Mouse (Mus musculus): Measurements from ENCODE around the gene Fbxl21. TPM values are rescaled to one million over a fixed set of nuclear protein-coding genes. Genes with fewer than 3 reads are reported as not detected.

Gene Fbxl21
- polyA plus RNA-seq, 1 experiment from 2014 or later, result 1.2 TPM

DNA sequence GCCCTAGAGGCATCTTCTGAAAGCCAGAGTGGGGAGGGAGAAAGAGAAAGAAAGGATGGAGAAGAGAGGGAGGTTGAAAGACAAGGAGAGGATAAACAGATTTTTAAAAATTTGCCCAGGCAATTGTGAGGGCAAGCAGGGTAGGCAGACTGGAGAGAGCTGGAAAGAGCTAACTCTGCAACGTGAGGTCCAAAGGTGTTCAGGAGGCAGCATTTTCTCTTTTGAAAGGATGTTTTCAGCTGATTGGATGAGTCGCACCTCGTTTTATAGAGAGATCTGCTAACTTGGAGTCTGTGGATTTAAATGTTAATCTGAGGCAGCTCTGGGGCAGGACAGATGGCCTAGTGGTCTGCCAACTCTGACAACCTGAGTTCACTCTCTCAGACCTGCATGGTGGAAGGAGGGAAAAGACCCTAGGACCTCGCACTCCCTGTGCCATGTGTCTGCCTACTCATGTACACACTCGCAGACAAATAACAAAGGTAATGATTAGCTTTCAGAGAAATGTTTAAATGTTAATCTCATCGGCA is 37.6 kb downstream of the Fbxl21 start:
- no peak overlapping the region for H3K4me2 ChIP-seq (ENCODE audit: low read depth, low read length)
- H3K27ac ChIP-seq (ENCODE audit: low read length), result no peak overlapping the region
- no peaks in the 10 kb centered on the region for H3K27me3 ChIP-seq (ENCODE audit: control insufficient read depth, insufficient read depth, low read depth, low read length)
- no peaks in the 10 kb centered on the region; the same call in 1 of the 2 replicates for H3K4me1 ChIP-seq (replicated peaks; ENCODE audit: control insufficient read depth, insufficient read depth, low read length)
- 78% methylated on average over 6 of the region's 6 CpGs for WGBS
- no peak overlapping the region for H3K4me3 ChIP-seq (ENCODE audit: low read length)
- H3K9ac ChIP-seq (ENCODE audit: low read length), result no peak overlapping the region
- no peaks in the 10 kb centered on the region for H3K36me3 ChIP-seq (ENCODE audit: control insufficient read depth, insufficient read depth, low read length)
- ATAC-seq (ENCODE audit: low read depth), result no peak
- H3K9me3 ChIP-seq (ENCODE audit: control insufficient read depth, low read length), result no peaks in the 10 kb centered on the region

DNA sequence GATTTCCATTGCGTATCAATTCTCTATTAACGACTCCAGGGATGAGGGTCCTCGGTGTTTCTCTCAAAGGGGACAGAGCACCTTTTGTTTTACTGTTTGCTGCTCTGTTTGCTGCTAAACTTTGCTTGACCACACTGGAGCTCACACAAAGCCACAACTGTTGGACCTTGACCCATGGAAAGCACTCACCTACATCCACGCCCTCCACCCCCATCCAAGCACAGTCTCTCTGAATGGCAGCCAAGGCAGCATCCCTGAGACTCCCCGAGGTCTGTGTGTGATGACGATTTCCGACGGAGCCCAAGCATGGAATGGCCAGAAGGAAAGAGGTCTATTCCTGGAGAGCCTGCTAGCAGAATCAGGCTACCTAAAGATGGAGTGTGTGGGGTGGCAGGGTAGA is 38.9 kb downstream of the Fbxl21 start:
- no peak overlapping the region for H3K4me3 ChIP-seq (ENCODE audit: low read length)
- no peak for ATAC-seq (ENCODE audit: low read depth)
- H3K36me3 ChIP-seq (ENCODE audit: control insufficient read depth, insufficient read depth, low read length), result no peaks in the 10 kb centered on the region
- H3K4me1 ChIP-seq (replicated peaks; ENCODE audit: control insufficient read depth, insufficient read depth, low read length), result no peaks in the 10 kb centered on the region; the same call in 1 of the 2 replicates
- no peak overlapping the region for H3K4me2 ChIP-seq (ENCODE audit: low read depth, low read length)
- 68% methylated on average over 8 of the region's 8 CpGs for WGBS
- no peaks in the 10 kb centered on the region for H3K9me3 ChIP-seq (ENCODE audit: control insufficient read depth, low read length)
- H3K9ac ChIP-seq (ENCODE audit: low read length), result no peak overlapping the region
- no peak overlapping the region for H3K27ac ChIP-seq (ENCODE audit: low read length)
- H3K27me3 ChIP-seq (ENCODE audit: control insufficient read depth, insufficient read depth, low read depth, low read length), result no peaks in the 10 kb centered on the region

DNA sequence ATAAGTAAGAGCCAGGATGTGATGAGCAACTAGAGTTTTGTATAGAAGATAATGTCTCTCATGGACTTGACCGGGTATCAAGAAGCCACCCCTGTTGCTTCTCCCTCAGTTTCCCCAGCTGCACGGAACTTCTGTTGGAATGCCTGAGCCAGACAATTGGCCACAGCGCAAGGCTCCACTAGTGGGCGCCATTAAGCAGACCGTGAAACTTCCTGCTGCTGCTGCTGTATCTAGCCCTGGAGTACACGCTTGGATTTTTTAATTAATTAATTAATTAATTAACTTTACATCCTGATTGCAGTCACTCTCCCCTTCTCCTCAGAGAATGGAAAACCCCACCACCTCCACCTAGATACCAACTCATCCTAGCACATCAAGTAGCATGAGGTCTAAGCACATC is 40.8 kb downstream of the Fbxl21 start:
- 39% methylated on average over 6 of the region's 6 CpGs for WGBS
- H3K4me1 ChIP-seq (replicated peaks; ENCODE audit: control insufficient read depth, insufficient read depth, low read length), result no peaks in the 10 kb centered on the region; the same call in 1 of the 2 replicates
- ATAC-seq (ENCODE audit: low read depth), result no peak
- H3K27ac ChIP-seq (ENCODE audit: low read length), result no peak overlapping the region
- H3K9ac ChIP-seq (ENCODE audit: low read length), result no peak overlapping the region
- H3K4me2 ChIP-seq (ENCODE audit: low read depth, low read length), result no peak overlapping the region
- no peaks in the 10 kb centered on the region for H3K9me3 ChIP-seq (ENCODE audit: control insufficient read depth, low read length)
- H3K4me3 ChIP-seq (ENCODE audit: low read length), result no peak overlapping the region
- no peaks in the 10 kb centered on the region for H3K27me3 ChIP-seq (ENCODE audit: control insufficient read depth, insufficient read depth, low read depth, low read length)
- no peaks in the 10 kb centered on the region for H3K36me3 ChIP-seq (ENCODE audit: control insufficient read depth, insufficient read depth, low read length)

DNA sequence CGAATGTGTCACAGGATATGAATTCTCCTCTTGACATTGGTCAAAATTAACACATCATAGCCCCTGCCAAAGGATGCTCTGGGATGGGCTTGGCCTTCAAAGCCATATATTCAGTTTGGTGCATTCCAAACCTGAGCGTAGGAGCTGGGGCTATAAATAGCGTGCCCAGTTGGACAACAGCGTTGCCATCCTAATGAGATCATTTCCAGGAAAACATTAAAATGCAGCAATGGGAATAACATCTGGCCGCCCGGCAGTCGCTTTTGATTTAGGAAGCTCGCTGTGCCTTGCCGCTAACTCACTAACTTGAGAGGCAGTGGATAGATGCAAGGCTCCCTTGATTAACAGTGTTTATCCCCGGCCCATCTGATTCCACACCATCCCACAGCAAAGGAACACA is 44.1 kb downstream of the Fbxl21 start:
- ATAC-seq (ENCODE audit: low read depth), result no peak
- H3K4me1 ChIP-seq (replicated peaks; ENCODE audit: control insufficient read depth, insufficient read depth, low read length), result no peaks in the 10 kb centered on the region; the same call in 1 of the 2 replicates
- H3K36me3 ChIP-seq (ENCODE audit: control insufficient read depth, insufficient read depth, low read length), result no peaks in the 10 kb centered on the region
- H3K4me3 ChIP-seq (ENCODE audit: low read length), result no peak overlapping the region
- no peaks in the 10 kb centered on the region for H3K9me3 ChIP-seq (ENCODE audit: control insufficient read depth, low read length)
- H3K27me3 ChIP-seq (ENCODE audit: control insufficient read depth, insufficient read depth, low read depth, low read length), result no peaks in the 10 kb centered on the region
- H3K27ac ChIP-seq (ENCODE audit: low read length), result peak overlapping the region; percentile 43; the same call in 1 of the 2 replicates
- no peak overlapping the region for H3K4me2 ChIP-seq (ENCODE audit: low read depth, low read length)
- H3K9ac ChIP-seq (ENCODE audit: low read length), result no peak overlapping the region
- WGBS, result 59% methylated on average over 10 of the region's 10 CpGs

DNA sequence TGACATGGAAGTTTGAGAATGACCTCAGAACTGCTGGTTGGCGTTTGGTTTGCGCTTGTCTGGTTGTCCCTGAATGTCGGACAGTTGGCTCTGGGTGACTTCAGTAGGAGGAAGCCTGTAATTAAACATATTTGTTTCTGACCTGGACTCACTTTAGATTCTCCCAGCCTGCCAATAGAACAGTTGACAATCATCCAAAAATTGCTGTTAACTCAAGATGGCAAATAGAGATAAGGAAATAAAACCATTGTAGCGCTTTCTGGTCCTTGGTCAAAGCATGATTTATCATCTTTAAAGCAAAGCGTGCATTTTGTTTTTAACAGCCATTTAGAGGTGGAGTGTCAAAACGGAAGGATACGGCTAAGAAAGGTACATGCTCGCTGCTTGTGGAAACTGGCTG is 49.4 kb downstream of the Fbxl21 start:
- no peaks in the 10 kb centered on the region for H3K36me3 ChIP-seq (ENCODE audit: control insufficient read depth, insufficient read depth, low read length)
- H3K9ac ChIP-seq (ENCODE audit: low read length), result no peak overlapping the region
- peak; percentile 32; the same call in 1 of the 2 replicates for ATAC-seq (ENCODE audit: low read depth)
- H3K4me1 ChIP-seq (replicated peaks; ENCODE audit: control insufficient read depth, insufficient read depth, low read length), result peaks cover 9% of the 10 kb centered on the region
- no peak overlapping the region for H3K27ac ChIP-seq (ENCODE audit: low read length)
- H3K4me3 ChIP-seq (ENCODE audit: low read length), result no peak overlapping the region
- WGBS, result 55% methylated on average over 8 of the region's 8 CpGs
- H3K9me3 ChIP-seq (ENCODE audit: control insufficient read depth, low read length), result no peaks in the 10 kb centered on the region
- H3K4me2 ChIP-seq (ENCODE audit: low read depth, low read length), result no peak overlapping the region
- no peaks in the 10 kb centered on the region for H3K27me3 ChIP-seq (ENCODE audit: control insufficient read depth, insufficient read depth, low read depth, low read length)

DNA sequence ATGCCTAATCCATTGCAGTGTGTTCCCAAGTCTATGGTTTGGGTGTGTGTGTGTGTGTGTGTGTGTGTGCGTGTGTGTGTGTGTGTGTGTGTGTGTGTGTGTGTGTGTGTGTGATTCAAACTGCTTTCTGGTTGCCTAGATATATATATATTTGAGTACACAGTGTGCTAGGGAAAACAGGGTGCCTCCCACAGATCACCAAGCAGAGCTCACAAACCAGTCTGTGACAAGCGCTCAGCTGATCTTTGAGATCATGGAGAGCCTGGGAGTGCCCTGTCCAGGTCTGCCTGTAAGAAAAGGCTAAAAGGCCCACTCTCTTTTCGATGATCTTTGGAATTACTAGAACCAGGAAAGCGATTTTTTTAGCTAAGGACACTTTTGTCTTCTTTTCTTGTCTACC is 52.8 kb downstream of the Fbxl21 start:
- Histone ChIP-seq H3K9ac (ENCODE audit: low read length) (no peak overlapping the region), H3K4me2 (ENCODE audit: low read depth, low read length) (no peak overlapping the region), H3K27ac (ENCODE audit: low read length) (no peak overlapping the region), H3K36me3 (ENCODE audit: control insufficient read depth, insufficient read depth, low read length) (no peaks in the 10 kb centered on the region), H3K9me3 (ENCODE audit: control insufficient read depth, low read length) (no peaks in the 10 kb centered on the region), H3K4me3 (ENCODE audit: low read length) (no peak overlapping the region), H3K27me3 (ENCODE audit: control insufficient read depth, insufficient read depth, low read depth, low read length) (no peaks in the 10 kb centered on the region), H3K4me1 (replicated peaks; ENCODE audit: control insufficient read depth, insufficient read depth, low read length) (peaks cover 9% of the 10 kb centered on the region)
- 71% methylated on average over 4 of the region's 4 CpGs for WGBS
- ATAC-seq (ENCODE audit: low read depth), result no peak

DNA sequence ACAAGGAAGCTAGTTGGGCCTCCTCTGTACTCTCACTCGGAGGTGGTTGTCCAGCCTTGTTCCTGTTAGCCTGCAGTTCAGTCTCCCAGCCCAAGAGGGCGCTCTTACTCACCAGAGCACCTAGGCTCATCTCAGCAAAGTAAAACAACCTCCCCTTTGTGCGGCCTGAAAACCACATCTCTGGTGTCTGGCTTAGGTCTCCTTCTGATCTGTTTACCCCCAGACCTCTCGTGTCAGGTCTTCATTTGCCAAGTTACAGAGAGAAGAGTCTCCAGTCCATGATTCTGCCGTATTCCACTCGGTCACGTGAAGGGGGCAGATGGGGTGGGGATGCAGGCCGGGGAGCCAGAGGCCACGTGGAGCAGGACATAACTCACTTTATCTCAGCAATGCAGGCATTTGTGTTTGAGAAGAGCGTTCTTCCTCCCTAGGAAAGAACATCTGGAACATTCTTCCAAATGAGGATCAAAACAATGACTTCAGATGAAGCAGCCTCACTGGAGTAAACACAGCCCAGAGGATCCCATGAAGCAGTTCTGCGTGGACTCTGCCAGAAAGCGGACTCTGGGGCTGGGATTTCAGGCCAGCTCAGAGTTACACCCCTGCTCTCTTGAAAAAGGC is 53.5 kb downstream of the Fbxl21 start:
- WGBS, result 26% methylated on average over 12 of the region's 12 CpGs
- no peak overlapping the region for H3K4me3 ChIP-seq (ENCODE audit: low read length)
- H3K4me1 ChIP-seq (replicated peaks; ENCODE audit: control insufficient read depth, insufficient read depth, low read length), result peaks cover 9% of the 10 kb centered on the region
- peak overlapping the region; percentile 36; the same call in 1 of the 2 replicates for H3K9ac ChIP-seq (ENCODE audit: low read length)
- peak; percentile 42 for ATAC-seq (ENCODE audit: low read depth)
- H3K36me3 ChIP-seq (ENCODE audit: control insufficient read depth, insufficient read depth, low read length), result no peaks in the 10 kb centered on the region
- no peaks in the 10 kb centered on the region for H3K27me3 ChIP-seq (ENCODE audit: control insufficient read depth, insufficient read depth, low read depth, low read length)
- no peak overlapping the region for H3K4me2 ChIP-seq (ENCODE audit: low read depth, low read length)
- no peaks in the 10 kb centered on the region for H3K9me3 ChIP-seq (ENCODE audit: control insufficient read depth, low read length)
- peak overlapping the region; percentile 81 for H3K27ac ChIP-seq (ENCODE audit: low read length)

DNA sequence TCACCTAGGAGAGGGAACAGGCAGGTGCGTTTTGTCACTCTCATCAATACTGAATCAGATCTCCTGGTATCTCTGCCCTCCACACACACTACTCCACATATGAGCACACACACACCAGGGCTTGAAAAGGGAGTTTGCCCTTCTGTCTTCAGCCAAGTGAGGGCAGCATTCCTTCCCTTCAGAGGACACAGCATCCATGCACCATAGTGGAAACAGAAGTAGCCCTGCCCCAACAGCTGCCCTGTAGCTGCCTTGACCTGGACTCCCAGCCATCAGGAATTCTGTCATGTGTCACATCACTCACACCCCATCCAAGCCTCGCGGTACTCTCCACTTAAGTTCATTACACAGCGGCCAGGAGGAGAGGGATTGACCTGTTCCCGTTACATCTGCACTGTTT is 55.8 kb downstream of the Fbxl21 start:
- 55% methylated on average over 5 of the region's 5 CpGs for WGBS
- Histone ChIP-seq H3K9me3 (ENCODE audit: control insufficient read depth, low read length) (no peaks in the 10 kb centered on the region), H3K9ac (ENCODE audit: low read length) (no peak overlapping the region), H3K27ac (ENCODE audit: low read length) (no peak overlapping the region), H3K4me1 (replicated peaks; ENCODE audit: control insufficient read depth, insufficient read depth, low read length) (peaks cover 21% of the 10 kb centered on the region), H3K4me3 (ENCODE audit: low read length) (no peak overlapping the region), H3K36me3 (ENCODE audit: control insufficient read depth, insufficient read depth, low read length) (no peaks in the 10 kb centered on the region), H3K4me2 (ENCODE audit: low read depth, low read length) (no peak overlapping the region), H3K27me3 (ENCODE audit: control insufficient read depth, insufficient read depth, low read depth, low read length) (no peaks in the 10 kb centered on the region)
- no peak for ATAC-seq (ENCODE audit: low read depth)

DNA sequence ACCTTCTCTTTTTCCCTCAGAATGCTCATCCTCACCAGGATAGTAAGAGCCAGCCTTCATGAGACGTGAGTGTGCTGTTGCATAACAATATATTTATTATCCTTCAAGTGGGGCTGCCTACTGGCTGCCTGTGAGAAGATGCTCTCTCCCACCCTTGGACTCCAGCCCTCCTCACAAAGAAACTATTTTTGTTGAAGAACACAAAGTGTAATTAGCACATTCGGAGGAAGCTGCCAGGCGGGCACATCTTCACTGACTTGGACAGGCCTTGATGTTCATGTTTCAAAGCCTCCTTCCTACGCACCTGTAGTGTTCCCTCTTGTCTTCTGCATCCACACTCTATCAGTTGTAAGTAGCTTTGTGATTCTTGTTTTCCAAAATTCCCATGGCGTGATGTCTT is 58.2 kb downstream of the Fbxl21 start:
- no peak overlapping the region for H3K4me2 ChIP-seq (ENCODE audit: low read depth, low read length)
- H3K36me3 ChIP-seq (ENCODE audit: control insufficient read depth, insufficient read depth, low read length), result no peaks in the 10 kb centered on the region
- no peak overlapping the region for H3K4me3 ChIP-seq (ENCODE audit: low read length)
- no peaks in the 10 kb centered on the region for H3K27me3 ChIP-seq (ENCODE audit: control insufficient read depth, insufficient read depth, low read depth, low read length)
- H3K27ac ChIP-seq (ENCODE audit: low read length), result no peak overlapping the region
- ATAC-seq (ENCODE audit: low read depth), result no peak
- 74% methylated on average over 5 of the region's 5 CpGs for WGBS
- H3K9me3 ChIP-seq (ENCODE audit: control insufficient read depth, low read length), result no peaks in the 10 kb centered on the region
- H3K9ac ChIP-seq (ENCODE audit: low read length), result no peak overlapping the region
- peaks cover 24% of the 10 kb centered on the region for H3K4me1 ChIP-seq (replicated peaks; ENCODE audit: control insufficient read depth, insufficient read depth, low read length)

All from lung, embryonic 16.5 days (tissue).